Mouse (Mus musculus): ENCODE measurements around the gene Pnlip.

Gene Pnlip

GRCm38 (mm10) chr19:58727756-58728155, 75.5 kb downstream of the Pnlip start:
- no peak for DNase-seq

GRCm38 (mm10) chr19:58728445-58729031, 76.2 kb downstream of the Pnlip start, which contains the start of gene Pnliprp1:
Pnliprp1 (plus strand) TSS chr19:58728887.
- no peak for DNase-seq
